Mouse (Mus musculus) right cerebral cortex, postnatal 14 days (tissue): ENCODE data around the gene Igsf11.

Experiments used
- DNase-seq: peaks from one replicate; pipeline ENCODE4 v3.0.0; 2022

Igsf11 gene

DNA sequence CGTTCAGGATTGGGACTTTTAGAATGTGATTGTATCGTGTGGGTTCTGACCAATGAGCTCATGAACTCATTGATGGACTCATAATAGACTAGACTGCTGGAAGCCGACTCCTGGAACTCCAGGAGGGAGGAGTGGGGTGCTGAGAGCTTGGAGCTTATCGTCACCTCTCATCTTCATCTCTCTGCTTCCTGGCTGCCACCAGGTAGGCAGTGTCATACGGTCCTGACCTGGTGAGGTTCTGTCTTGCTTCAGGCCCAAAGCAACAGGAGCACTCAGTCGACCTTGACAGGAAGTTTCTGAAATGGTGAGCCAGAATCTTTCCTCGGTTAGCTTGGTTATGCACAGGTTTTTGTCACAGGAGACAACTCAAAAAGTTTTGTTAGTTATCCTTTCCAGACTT, at the start of gene Igsf11:
Gene Igsf11 (plus strand): TSS at position 301 of the 400 bp plus-strand sequence.
- no peak for DNase-seq

DNA sequence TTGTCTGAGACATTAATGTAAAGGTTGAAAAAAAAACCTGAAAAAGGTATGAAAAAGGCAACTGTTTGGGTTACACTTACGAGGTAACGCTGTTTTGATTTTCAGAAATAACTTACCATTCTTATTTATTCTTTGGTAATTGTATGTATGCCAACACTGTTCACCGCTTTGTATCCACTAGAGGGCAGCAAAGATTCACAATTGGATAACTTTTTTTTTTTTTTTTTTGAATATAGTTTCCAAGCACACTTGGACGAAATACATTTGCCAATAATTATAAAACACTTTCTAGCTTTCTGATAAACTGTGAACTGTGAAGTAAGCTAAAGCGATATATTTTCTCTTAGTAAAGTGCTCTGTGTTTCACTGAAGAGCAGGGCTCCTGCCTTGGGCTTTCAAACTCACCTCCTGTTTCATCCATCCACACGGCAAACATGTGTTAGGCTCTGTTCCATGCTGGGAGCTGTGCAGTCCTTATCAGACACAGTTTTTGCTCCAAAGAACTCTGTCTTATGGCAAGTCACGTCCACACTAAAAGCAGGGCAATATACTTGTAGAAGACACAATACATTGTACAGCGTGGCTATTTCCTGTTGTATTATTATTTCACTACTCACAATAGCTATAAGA, 34.2 kb upstream of the Igsf11 start:
- DNase-seq: no peak

DNA sequence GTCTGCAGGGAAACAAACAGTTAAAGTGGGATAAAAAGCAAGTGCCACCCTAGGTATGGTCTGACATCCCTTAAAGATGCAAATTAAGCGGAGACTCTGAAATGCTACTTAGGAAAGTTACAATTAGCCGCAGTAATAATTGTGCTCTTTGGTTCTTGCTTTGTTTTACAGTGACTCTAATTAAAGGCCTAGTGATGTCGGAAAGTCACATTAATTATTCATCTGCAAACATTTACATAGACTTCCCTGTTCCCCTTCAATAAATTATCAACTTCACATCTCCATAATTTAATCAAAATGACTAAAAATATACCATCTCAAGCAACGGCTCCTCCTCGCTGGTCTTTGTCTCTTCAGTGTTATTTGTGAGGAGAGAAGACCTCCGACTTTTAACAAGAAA, 31.9 kb upstream of the Igsf11 start:
- DNase-seq: no peak

GRCm38 (mm10) chr16:38864358-38864757, 28.1 kb upstream of the Igsf11 start:
- DNase-seq: no peak

- no peak for DNase-seq
Measured at GRCm38 (mm10) chr16:38873231-38873630, 19.2 kb upstream of the Igsf11 start.

GRCm38 (mm10) chr16:38874481-38874880, 18.0 kb upstream of the Igsf11 start:
- DNase-seq: no peak

DNA sequence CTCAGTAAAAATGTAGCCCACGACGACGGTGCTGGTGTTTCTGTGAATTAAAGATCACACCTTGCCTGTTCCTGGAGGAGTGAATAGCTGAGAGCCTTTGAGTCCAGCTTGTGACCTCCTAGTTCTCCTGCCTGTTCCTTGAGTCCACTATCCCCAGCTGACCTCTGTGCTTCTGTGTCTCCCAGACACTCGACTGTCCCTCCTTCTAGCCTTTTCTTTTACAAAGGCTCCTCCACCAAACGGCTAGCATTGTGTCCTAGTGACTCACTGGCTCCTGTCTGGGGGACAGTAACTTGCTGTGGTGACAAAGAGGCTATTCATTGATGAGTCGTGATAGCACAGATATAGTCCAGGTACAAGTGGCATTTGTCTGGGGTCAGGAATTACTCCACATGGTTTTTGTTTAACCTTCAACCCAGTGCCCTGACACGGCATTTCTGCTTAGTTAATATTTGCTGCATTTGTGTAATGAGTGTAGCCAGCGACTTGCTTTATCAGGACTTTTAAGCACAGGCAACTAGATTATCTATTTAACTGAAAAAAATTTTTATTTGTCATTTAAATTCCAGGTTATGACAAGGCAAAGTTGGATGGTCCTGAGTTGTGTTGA, 6.5 kb downstream of the Igsf11 start:
- DNase-seq: no peak

DNA sequence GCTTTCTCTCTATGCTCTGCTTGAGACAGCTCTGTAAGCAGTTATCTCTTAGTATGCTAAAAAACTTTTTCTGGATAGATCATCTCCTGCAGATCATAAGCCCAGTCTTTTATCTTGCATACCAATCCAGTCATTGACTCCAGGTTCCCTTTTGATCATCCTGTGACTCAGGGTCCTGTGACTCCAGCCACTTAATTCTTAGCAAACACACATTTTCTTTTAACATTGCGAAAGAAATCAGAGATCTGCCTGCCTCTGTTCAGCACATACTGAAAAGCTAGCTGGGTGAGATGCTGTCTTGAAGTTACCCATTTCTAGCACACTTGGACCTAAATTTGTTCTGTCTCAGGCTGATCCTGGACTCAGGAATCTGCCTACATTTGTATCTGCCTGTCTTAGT, 7.6 kb downstream of the Igsf11 start:
- no peak for DNase-seq

- DNase-seq: peak; percentile 90
Measured at GRCm38 (mm10) chr16:38902111-38902778, 9.8 kb downstream of the Igsf11 start.

GRCm38 (mm10) chr16:38903020-38903419, 10.5 kb downstream of the Igsf11 start:
- DNase-seq: no peak

GRCm38 (mm10) chr16:38904202-38904601, 11.7 kb downstream of the Igsf11 start:
- no peak for DNase-seq

DNA sequence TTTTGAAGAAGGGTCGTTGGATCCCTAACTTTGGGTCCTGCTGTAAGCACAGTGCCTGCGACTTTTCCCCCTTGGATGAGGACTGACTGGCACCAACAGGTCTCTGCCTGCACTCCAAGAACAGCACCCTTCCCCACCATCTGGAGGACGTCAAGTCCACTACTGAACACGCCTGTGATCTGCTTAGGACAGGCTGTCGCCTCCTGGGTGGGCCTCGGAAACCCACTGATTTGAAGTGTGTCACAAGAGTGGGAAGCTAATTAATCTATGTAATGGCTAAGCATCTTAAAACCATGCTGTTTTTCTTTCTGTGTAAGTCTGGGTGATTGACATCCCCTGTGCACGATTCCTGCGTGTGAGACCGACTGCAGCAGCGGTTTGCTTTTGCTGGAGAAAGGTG, 13.4 kb downstream of the Igsf11 start:
- no peak for DNase-seq

- DNase-seq: no peak
Measured at GRCm38 (mm10) chr16:38908304-38908703, 15.8 kb downstream of the Igsf11 start.

- no peak for DNase-seq
Measured at GRCm38 (mm10) chr16:38909506-38909905, 17.0 kb downstream of the Igsf11 start.

DNA sequence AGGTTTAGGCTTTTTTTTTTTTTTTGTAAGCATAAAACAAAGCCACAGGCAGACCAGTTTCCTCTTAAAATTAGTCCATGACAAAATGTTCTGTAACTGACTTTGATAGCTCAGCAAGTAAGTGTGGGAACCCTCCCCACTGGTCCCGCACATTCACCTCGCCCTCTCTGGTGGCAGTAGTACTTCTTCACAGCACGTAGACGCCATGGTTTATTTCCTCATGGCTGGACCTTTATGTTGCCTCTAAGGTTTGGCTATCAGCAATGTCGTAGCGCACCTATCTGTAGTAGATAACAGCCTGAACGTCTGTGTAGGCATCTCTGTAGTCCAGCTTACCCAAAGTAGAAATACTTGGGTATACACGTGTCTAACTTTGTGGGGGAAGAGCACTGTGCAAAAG, 17.6 kb downstream of the Igsf11 start:
- no peak for DNase-seq

- DNase-seq: no peak
Measured at GRCm38 (mm10) chr16:38915451-38915850, 23.0 kb downstream of the Igsf11 start.

GRCm38 (mm10) chr16:38916053-38916786, 23.7 kb downstream of the Igsf11 start:
- DNase-seq: no peak

- DNase-seq: no peak
Measured at GRCm38 (mm10) chr16:38916885-38917284, 24.4 kb downstream of the Igsf11 start.

DNA sequence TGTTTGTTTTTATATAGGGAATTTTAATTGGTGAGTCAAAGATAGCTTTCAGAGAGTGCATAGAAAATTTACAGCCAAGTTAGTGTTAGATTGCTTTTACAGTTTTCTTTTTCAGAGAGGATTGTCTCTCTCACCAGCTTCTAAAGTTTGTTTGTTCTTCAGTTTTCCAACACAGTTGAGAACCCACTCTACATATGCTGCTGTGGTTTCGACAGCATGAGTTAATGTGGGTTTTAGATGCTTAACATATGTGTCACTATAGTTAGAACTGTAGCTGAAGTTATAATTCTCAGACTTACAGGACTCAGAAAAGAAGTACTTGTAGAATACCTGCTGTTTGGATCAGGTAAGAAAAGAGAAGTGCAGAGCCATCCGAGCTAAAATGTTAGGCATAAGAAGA, 25.6 kb downstream of the Igsf11 start:
- DNase-seq: no peak

DNA sequence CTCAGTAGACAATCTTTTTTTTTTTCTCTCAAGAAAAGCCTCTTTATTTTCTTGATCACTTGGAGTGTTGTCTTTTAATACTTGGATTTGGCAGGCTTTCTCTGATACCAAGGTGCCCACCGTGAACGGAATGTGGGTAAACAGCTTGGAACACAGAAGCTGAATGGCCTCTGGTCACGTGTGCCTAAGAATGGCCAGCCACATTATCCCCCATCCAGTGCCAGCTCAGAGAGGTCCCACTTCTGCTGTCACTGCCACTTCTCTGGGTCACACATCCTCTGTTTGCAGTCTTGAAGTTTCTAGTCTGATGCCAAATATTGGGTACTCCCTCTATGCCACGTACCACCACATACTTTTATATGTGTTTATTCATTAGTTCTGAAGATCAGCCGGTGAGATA, 28.0 kb downstream of the Igsf11 start:
- DNase-seq: no peak

DNA sequence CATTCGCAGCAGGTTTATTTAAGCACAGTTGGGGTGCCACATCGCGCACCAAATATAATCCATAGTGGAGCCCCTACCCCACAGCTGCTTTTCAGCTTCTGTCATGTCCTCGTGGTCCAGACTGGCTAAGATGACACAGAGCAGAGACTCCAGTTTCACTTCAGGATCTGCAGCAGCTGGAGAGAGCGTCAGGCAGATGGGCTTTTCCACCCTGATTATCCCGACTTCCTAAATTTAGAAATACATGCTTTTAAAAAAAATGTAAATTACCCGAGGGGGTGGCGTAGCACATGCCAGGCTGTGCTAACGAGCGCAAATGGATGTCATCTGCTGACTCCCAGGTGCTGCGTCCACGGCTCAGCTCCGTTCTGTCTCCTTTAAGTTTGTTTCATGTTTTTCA, 32.5 kb downstream of the Igsf11 start:
- peak; percentile 48 for DNase-seq

DNA sequence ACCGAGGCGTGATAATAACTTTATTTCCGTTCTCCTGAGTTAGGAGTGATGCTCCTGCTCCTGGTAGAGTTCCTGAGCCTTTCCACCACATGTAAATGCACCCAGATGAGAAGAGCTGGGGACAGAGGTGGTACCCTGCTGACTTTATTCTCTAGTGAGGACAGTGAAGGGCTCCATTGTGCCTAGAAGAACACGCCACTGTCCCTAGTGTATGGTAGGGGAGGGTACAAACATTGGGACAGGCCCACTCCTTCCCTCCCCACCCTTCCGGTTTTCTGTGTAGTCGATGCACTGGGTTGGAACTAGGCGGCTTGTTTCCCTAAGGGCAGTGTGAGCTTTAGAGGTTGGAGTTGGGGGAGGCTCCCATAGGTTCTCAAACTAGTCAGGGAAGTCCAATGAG, 36.3 kb downstream of the Igsf11 start:
- DNase-seq: no peak

DNA sequence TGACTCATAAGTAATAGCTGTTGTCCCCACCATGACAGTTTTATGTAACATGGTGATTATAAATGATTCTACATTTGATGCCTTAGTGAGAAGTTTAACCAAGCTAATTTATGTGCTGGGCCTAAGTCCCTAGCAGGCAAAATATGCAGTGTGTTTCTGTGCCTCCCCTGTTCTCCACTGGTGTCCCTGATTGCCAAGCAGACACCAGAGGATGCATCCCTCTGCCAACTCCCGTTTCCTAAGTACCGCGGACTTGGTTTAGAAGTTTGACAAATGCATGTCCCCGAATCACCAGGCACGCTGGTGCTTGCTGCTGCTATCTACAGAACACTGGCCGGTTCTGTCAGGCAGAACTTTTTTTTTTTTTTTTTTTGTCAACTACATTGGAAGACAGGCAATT, 39.0 kb downstream of the Igsf11 start:
- DNase-seq: no peak

GRCm38 (mm10) chr16:38940805-38941204, 48.3 kb downstream of the Igsf11 start:
- DNase-seq: no peak
